Mouse (Mus musculus): ENCODE data around the gene Gpr173. TPM values are rescaled to one million over a fixed set of nuclear protein-coding genes. Genes with fewer than 3 reads are reported as not detected.
A peak's percentile ranks its signal among the peaks of the same experiment; 100 is the strongest.
"Not testable (repeated sequence)": the region's sequence is repeated elsewhere in the genome, so short reads cannot be mapped to it uniquely, and the experiment has no call there.

The Gpr173 gene
- polyA plus RNA-seq, 1 experiment from 2014 or later = 7.6 TPM

GRCm38 (mm10) chrX:152336123-152336522 is 32.4 kb downstream of the Gpr173 start:
- H3K4me1 ChIP-seq (replicated peaks) = peaks cover 18% of the 10 kb centered on the region; the same call in 1 of the 2 replicates
- H3K36me3 ChIP-seq = peaks cover 27% of the 10 kb centered on the region
- DNase-seq (ENCODE audit: low spot score); H3K9me3 ChIP-seq: not testable (repeated sequence)
- 47% methylated on average over 4 of the region's 4 CpGs for WGBS
- peak overlapping the region; percentile 46 for H3K4me3 ChIP-seq
- H3K27ac ChIP-seq = peak overlapping the region; percentile 93
- H3K27me3 ChIP-seq (ENCODE audit: insufficient read depth, poor library complexity, severe bottlenecking) = peaks cover 75% of the 10 kb centered on the region

GRCm38 (mm10) chrX:152329400-152329799 is 39.1 kb downstream of the Gpr173 start:
- not testable (repeated sequence) for H3K9me3 ChIP-seq; H3K36me3 ChIP-seq; H3K27ac ChIP-seq; H3K4me3 ChIP-seq; DNase-seq (ENCODE audit: low spot score); H3K4me1 ChIP-seq (replicated peaks)
- H3K27me3 ChIP-seq (ENCODE audit: insufficient read depth, poor library complexity, severe bottlenecking) = peaks cover 83% of the 10 kb centered on the region

GRCm38 (mm10) chrX:152327689-152328052 is 40.8 kb downstream of the Gpr173 start:
- H3K27me3 ChIP-seq (ENCODE audit: insufficient read depth, poor library complexity, severe bottlenecking) = peaks cover 89% of the 10 kb centered on the region
- no peak for DNase-seq (ENCODE audit: low spot score)
- no peaks in the 10 kb centered on the region for H3K9me3 ChIP-seq
- H3K4me1 ChIP-seq (replicated peaks) = no peaks in the 10 kb centered on the region
- H3K27ac ChIP-seq = peak overlapping the region; percentile 50; the same call in 1 of the 2 replicates
- H3K36me3 ChIP-seq = no peaks in the 10 kb centered on the region
- H3K4me3 ChIP-seq = peak overlapping the region; percentile 63
- WGBS = 20% methylated on average over 8 of the region's 8 CpGs

- H3K36me3 ChIP-seq = no peaks in the 10 kb centered on the region
- no peaks in the 10 kb centered on the region for H3K9me3 ChIP-seq
- H3K27me3 ChIP-seq (ENCODE audit: insufficient read depth, poor library complexity, severe bottlenecking) = peaks cover 89% of the 10 kb centered on the region
- no peaks in the 10 kb centered on the region for H3K4me1 ChIP-seq (replicated peaks)
- peak within 1 kb of the TSS; percentile 84 for H3K27ac ChIP-seq
- H3K4me3 ChIP-seq = peak within 1 kb of the TSS; percentile 63
- peak; percentile 69 for DNase-seq (ENCODE audit: low spot score)
- WGBS = 14% methylated on average over 29 of the region's 29 CpGs
Observed at GRCm38 (mm10) chrX:152326996-152327688, 41.4 kb downstream of the Gpr173 start, which contains the start of gene Kantr. TSS of gene Kantr (minus strand) at chrX:152327495.

GRCm38 (mm10) chrX:152323584-152323983 is 44.9 kb downstream of the Gpr173 start:
- no peak for DNase-seq (ENCODE audit: low spot score)
- Histone ChIP-seq H3K4me1 (replicated peaks) (no peaks in the 10 kb centered on the region), H3K9me3 (no peaks in the 10 kb centered on the region), H3K36me3 (0 out of 2 replicates have a peak, but pooled peaks cover 2% of the 10 kb centered on the region), H3K27me3 (ENCODE audit: insufficient read depth, poor library complexity, severe bottlenecking) (peaks cover 94% of the 10 kb centered on the region), H3K27ac (no peak overlapping the region), H3K4me3 (no peak overlapping the region)
- WGBS = 97% methylated on average over 1 of the region's 1 CpGs

GRCm38 (mm10) chrX:152322776-152323175 is 45.7 kb downstream of the Gpr173 start:
- DNase-seq (ENCODE audit: low spot score) = no peak
- Histone ChIP-seq H3K27me3 (ENCODE audit: insufficient read depth, poor library complexity, severe bottlenecking) (peaks cover 95% of the 10 kb centered on the region), H3K27ac (no peak overlapping the region), H3K4me1 (replicated peaks) (no peaks in the 10 kb centered on the region), H3K4me3 (no peak overlapping the region), H3K9me3 (no peaks in the 10 kb centered on the region), H3K36me3 (0 out of 2 replicates have a peak, but pooled peaks cover 2% of the 10 kb centered on the region)
- 57% methylated on average over 2 of the region's 2 CpGs for WGBS

GRCm38 (mm10) chrX:152320535-152320934 is 48.0 kb downstream of the Gpr173 start:
- H3K27ac ChIP-seq = no peak overlapping the region
- no peaks in the 10 kb centered on the region for H3K4me1 ChIP-seq (replicated peaks)
- DNase-seq (ENCODE audit: low spot score) = no peak
- H3K27me3 ChIP-seq (ENCODE audit: insufficient read depth, poor library complexity, severe bottlenecking) = peaks cover 85% of the 10 kb centered on the region
- H3K9me3 ChIP-seq = no peaks in the 10 kb centered on the region
- 0 out of 2 replicates have a peak, but pooled peaks cover 2% of the 10 kb centered on the region for H3K36me3 ChIP-seq
- H3K4me3 ChIP-seq = no peak overlapping the region
- WGBS = 89% methylated on average over 4 of the region's 4 CpGs

GRCm38 (mm10) chrX:152307942-152308341 is 60.6 kb downstream of the Gpr173 start:
- no peak overlapping the region for H3K4me3 ChIP-seq
- DNase-seq (ENCODE audit: low spot score) = no peak
- WGBS = 75% methylated on average over 2 of the region's 2 CpGs
- no peaks in the 10 kb centered on the region for H3K4me1 ChIP-seq (replicated peaks)
- H3K9me3 ChIP-seq = no peaks in the 10 kb centered on the region
- H3K27me3 ChIP-seq (ENCODE audit: insufficient read depth, poor library complexity, severe bottlenecking) = peaks cover 33% of the 10 kb centered on the region
- no peak overlapping the region for H3K27ac ChIP-seq
- H3K36me3 ChIP-seq = no peaks in the 10 kb centered on the region

- Histone ChIP-seq H3K36me3 (no peaks in the 10 kb centered on the region), H3K27ac (no peak overlapping the region), H3K9me3 (no peaks in the 10 kb centered on the region), H3K4me3 (no peak overlapping the region), H3K27me3 (ENCODE audit: insufficient read depth, poor library complexity, severe bottlenecking) (peaks cover 38% of the 10 kb centered on the region), H3K4me1 (replicated peaks) (no peaks in the 10 kb centered on the region)
- DNase-seq (ENCODE audit: low spot score) = no peak
Observed at GRCm38 (mm10) chrX:152307371-152307770, 61.1 kb downstream of the Gpr173 start.

- Histone ChIP-seq H3K9me3 (no peaks in the 10 kb centered on the region), H3K27me3 (ENCODE audit: insufficient read depth, poor library complexity, severe bottlenecking) (peaks cover 49% of the 10 kb centered on the region), H3K36me3 (no peaks in the 10 kb centered on the region), H3K4me3 (no peak overlapping the region), H3K4me1 (replicated peaks) (no peaks in the 10 kb centered on the region), H3K27ac (no peak overlapping the region)
- 72% methylated on average over 2 of the region's 2 CpGs for WGBS
- DNase-seq (ENCODE audit: low spot score) = no peak
Observed at GRCm38 (mm10) chrX:152306224-152306623, 62.3 kb downstream of the Gpr173 start.

Other genes starting within 250 kb of the Gpr173 start
- gene Iqsec2, start 224.4 kb downstream of the Gpr173 start, polyA plus RNA-seq (2016; fragmentation: Nextera tagmentation; extraction: Ambion mirVana) = 0.88 and 1.9 TPM in 2 replicates
- 62.7 and 70.6 TPM in 2 replicates for gene Kdm5c, start 135.7 kb downstream of the Gpr173 start, polyA plus RNA-seq (2016; fragmentation: Nextera tagmentation; extraction: Ambion mirVana)
- 15.6 and 15.7 TPM in 2 replicates for gene Kantr, start 41.2 kb downstream of the Gpr173 start, polyA plus RNA-seq (2016; fragmentation: Nextera tagmentation; extraction: Ambion mirVana)
- gene Tspyl2, start 26.3 kb downstream of the Gpr173 start, polyA plus RNA-seq (2016; fragmentation: Nextera tagmentation; extraction: Ambion mirVana) = 33.4 and 39.6 TPM in 2 replicates
- not detected in 2 replicates for gene Cldn34a, start 194.6 kb upstream of the Gpr173 start, polyA plus RNA-seq (2016; fragmentation: Nextera tagmentation; extraction: Ambion mirVana)